Comparison of ENCODE assay signal across 25 mouse cellular contexts in the genomic region with DNA sequence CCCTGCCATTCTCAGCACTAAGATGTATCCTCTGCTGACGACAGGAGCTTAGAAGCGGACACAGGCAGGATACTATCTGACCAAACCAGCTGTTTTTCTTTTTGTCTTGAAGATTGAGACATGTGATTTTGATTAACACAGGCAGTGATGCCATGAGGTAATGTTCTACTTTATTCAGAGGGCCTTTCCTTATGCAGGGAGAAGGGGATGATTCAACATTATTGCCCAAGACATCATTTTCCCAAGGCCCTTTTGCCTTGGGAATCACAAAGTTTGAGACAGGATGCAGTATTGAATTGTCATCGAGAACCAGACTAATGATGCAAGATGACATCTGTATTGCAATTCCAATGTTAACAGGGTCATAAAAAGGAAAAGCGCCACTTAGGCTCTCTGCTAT.
DNase-seq lines count a peak whose midpoint lies in the region; ATAC-seq and TF ChIP-seq lines count a peak whose summit lies in the region.
"Had no signal": no experiment of that assay in that cellular context is flagged by ENCODE, and none has a peak within 500 bp of the region (broad histone marks: within the 10 kb centered on the region; RNA-seq: fewer than 3 reads in every experiment).

No protein-coding gene starts in this region.

- H3K9ac ChIP-seq in neural tube, embryonic 15.5 days (replicated peaks), result no peak overlapping the region
- H3K9ac ChIP-seq: hindbrain, embryonic 13.5 days; limb, embryonic 15.5 days; liver, embryonic 13.5 days had no signal

- H3K36me3 ChIP-seq in C2C12 (ENCODE audit: control insufficient read depth, insufficient read depth), result no peaks in the 10 kb centered on the region
- no peaks in the 10 kb centered on the region for H3K36me3 ChIP-seq in myocyte (ENCODE audit: control insufficient read depth, insufficient read depth)
- H3K36me3 ChIP-seq in neural tube, embryonic 15.5 days, result no peaks in the 10 kb centered on the region
- H3K36me3 ChIP-seq: hindbrain, embryonic 13.5 days; limb, embryonic 10.5 days; limb, embryonic 15.5 days; liver, embryonic 13.5 days had no signal

- no peaks in the 10 kb centered on the region for H3K79me3 ChIP-seq in C2C12 (ENCODE audit: low read depth)

- no peak for TF ChIP-seq POLR2A in myocyte (IDR thresholded peaks at IDR 0.05; ENCODE audit: insufficient read length, low read depth)

- peak overlapping the region; percentile 43 for H3K4me2 ChIP-seq in myocyte (ENCODE audit: low read depth)
- no peak overlapping the region for H3K4me2 ChIP-seq in neural tube, embryonic 15.5 days
- H3K4me2 ChIP-seq: hindbrain, embryonic 13.5 days; limb, embryonic 15.5 days; liver, embryonic 13.5 days had no signal

- no peaks in the 10 kb centered on the region for H3K4me1 ChIP-seq in neural tube, embryonic 15.5 days
- H3K4me1 ChIP-seq: hindbrain, embryonic 13.5 days; limb, embryonic 15.5 days; liver, embryonic 13.5 days had no signal

- intact Hi-C loops in heart, postnatal 25 days (cut with DNase I), result no loop called here

- 79% methylated on average over 4 of the region's 4 CpGs for WGBS in neural tube, embryonic 15.5 days

- TF ChIP-seq CTCF in C2C12 (IDR thresholded peaks at IDR 0.05; ENCODE audit: control insufficient read depth, insufficient read depth, insufficient read length), result no peak

- H3K27me3 ChIP-seq in C2C12 (ENCODE audit: control insufficient read depth, insufficient read depth, insufficient read length) (no peaks in the 10 kb centered on the region), myocyte (ENCODE audit: control insufficient read depth, insufficient read depth, insufficient read length) (no peaks in the 10 kb centered on the region)
- no peaks in the 10 kb centered on the region for H3K27me3 ChIP-seq in neural tube, embryonic 15.5 days (replicated peaks)
- H3K27me3 ChIP-seq: hindbrain, embryonic 13.5 days; limb, embryonic 15.5 days; liver, embryonic 13.5 days had no signal

- H3K4me3 ChIP-seq in C2C12 (ENCODE audit: insufficient read depth, poor library complexity, severe bottlenecking) (no peak overlapping the region), myocyte (no peak overlapping the region)
- no peak overlapping the region for H3K4me3 ChIP-seq in neural tube, embryonic 15.5 days (replicated peaks)
- H3K4me3 ChIP-seq: hindbrain, embryonic 13.5 days; limb, embryonic 10.5 days; limb, embryonic 15.5 days; liver, embryonic 13.5 days had no signal

- H3ac ChIP-seq in C2C12 (ENCODE audit: control insufficient read depth, insufficient read length, low read depth) (no peak overlapping the region), myocyte (ENCODE audit: control insufficient read depth, insufficient read length) (no peak overlapping the region)

- no peak for ATAC-seq in neural tube, embryonic 15.5 days (ENCODE audit: low FRiP score)
- ATAC-seq: CD4-positive, CD25-positive, alpha-beta regulatory T cell, adult 4 months; forebrain, embryonic 14.5 days; intestine, postnatal 0 days had no signal

- peak; percentile 10 for DNase-seq in embryo, embryonic 10.5 days (ENCODE audit: low spot score)
- DNase-seq in embryo, embryonic 9.5 days (ENCODE audit: extremely low spot score), result no peak
- DNase-seq in heart, adult 18-20 months, result peak; percentile 11 to 22
- DNase-seq in heart, postnatal 25 days (ENCODE audit: low spot score), result no peak
- DNase-seq: adrenal gland, postnatal 10 days; cerebellum, adult 8-10 months; cerebellum, postnatal 25 days; heart, postnatal 36 days; kidney, postnatal 14 days; layer of hippocampus, adult 9-11 months; liver, embryonic 13.5 days; lung, adult 2 months; lung, postnatal 14 days; midbrain, embryonic 14.5 days; right cerebral cortex, postnatal 4 days; thymus, postnatal 4 days had no signal

- no peak overlapping the region for H3K27ac ChIP-seq in neural tube, embryonic 15.5 days (replicated peaks)
- H3K27ac ChIP-seq: hindbrain, embryonic 13.5 days; limb, embryonic 10.5 days; limb, embryonic 15.5 days; liver, embryonic 13.5 days had no signal

- no peaks in the 10 kb centered on the region for H3K79me2 ChIP-seq in C2C12 (ENCODE audit: control insufficient read depth, insufficient read depth)
- H3K79me2 ChIP-seq in myocyte (ENCODE audit: control insufficient read depth, insufficient read depth), result no peaks in the 10 kb centered on the region

- no peaks in the 10 kb centered on the region for H3K9me3 ChIP-seq in neural tube, embryonic 15.5 days (replicated peaks)
- H3K9me3 ChIP-seq: hindbrain, embryonic 13.5 days; limb, embryonic 10.5 days; liver, embryonic 13.5 days had no signal

TF ChIP-seq in C2C12, 6 proteins besides CTCF, POLR2A, EP300 and RAD21:
- TF ChIP-seq CEBPB (IDR thresholded peaks at IDR 0.05; ENCODE audit: low read depth) (peak; percentile 43), MAX (IDR thresholded peaks at IDR 0.05) (no peak)

TF ChIP-seq in myocyte, 11 proteins besides CTCF, POLR2A, EP300 and RAD21:
- TF ChIP-seq CEBPB (IDR thresholded peaks at IDR 0.05; ENCODE audit: insufficient read depth, poor library complexity, severe bottlenecking) (peak; percentile 90), TCF3 (IDR thresholded peaks at IDR 0.05; ENCODE audit: insufficient read length, low read depth) (no peak), TCF12 (IDR thresholded peaks at IDR 0.05; ENCODE audit: insufficient read depth, poor library complexity, severe bottlenecking) (no peak)

Comparison
In these comparisons a context has a peak if more than half of its experiments do, and no peak if none do; other contexts are left out.
1. DNase-seq: peak in embryo, embryonic 10.5 days (single experiment) and heart, adult 18-20 months (2 of 2); none in embryo, embryonic 9.5 days (single experiment) and heart, postnatal 25 days (single experiment).